Mouse (Mus musculus) bone marrow macrophage, adult 2 months (primary cell): ENCODE measurements around the gene Tfdp1.

Source experiments
- CTCF ChIP-seq: IDR thresholded peaks from 2 replicates; pipeline ENCODE4 v1.5.1; 2012; ENCODE audit warnings: low read depth, mild to moderate bottlenecking, low read length, moderate library complexity
- POLR2A ChIP-seq: IDR thresholded peaks from 2 replicates; pipeline ENCODE4 v1.6.1; 2012; ENCODE audit warnings: mild to moderate bottlenecking, low read depth, low read length, borderline replicate concordance

GRCm38 (mm10) chr8:13339646-13339990 lies 1.1 kb downstream of the Tfdp1 start:
- no peak for TF ChIP-seq POLR2A
- TF ChIP-seq CTCF: no peak
